Mouse (Mus musculus): ENCODE measurements at regions not wholly inside any gene's neighbourhood (a gene's known extent, or its start where the extent isn't known, plus 50 kb on each side); places are given as distances from the start of the nearest gene placed in this dataset.

- DNase-seq, result no peak
Observed at GRCm38 (mm10) chr4:55134339-55134738, 189.5 kb downstream of the Zfp462 start.

- DNase-seq, result no peak
Observed at GRCm38 (mm10) chr4:55134791-55135190, 189.9 kb downstream of the Zfp462 start.

GRCm38 (mm10) chr4:55136283-55136682 is 191.4 kb downstream of the Zfp462 start:
- no peak for DNase-seq

GRCm38 (mm10) chr4:55137781-55138394 is 193.0 kb downstream of the Zfp462 start:
- no peak for DNase-seq

GRCm38 (mm10) chr4:55141317-55141716 is 196.5 kb downstream of the Zfp462 start:
- no peak for DNase-seq

- no peak for DNase-seq
Observed at GRCm38 (mm10) chr4:55141923-55142732, 197.3 kb downstream of the Zfp462 start.

- DNase-seq, result no peak
Observed at GRCm38 (mm10) chr4:55143400-55143799, 198.6 kb downstream of the Zfp462 start.

GRCm38 (mm10) chr4:55144995-55145394 is 200.1 kb downstream of the Zfp462 start:
- DNase-seq, result no peak

- no peak for DNase-seq
Observed at GRCm38 (mm10) chr4:55145968-55146367, 201.1 kb downstream of the Zfp462 start.

GRCm38 (mm10) chr4:55148380-55148779 is 201.5 kb upstream of the Rad23b start:
- no peak for DNase-seq

- no peak for DNase-seq
Observed at GRCm38 (mm10) chr4:55154556-55154955, 195.3 kb upstream of the Rad23b start.

GRCm38 (mm10) chr4:55158166-55158739 is 191.6 kb upstream of the Rad23b start:
- no peak for DNase-seq

GRCm38 (mm10) chr4:55166266-55166665 is 183.6 kb upstream of the Rad23b start:
- DNase-seq, result no peak

GRCm38 (mm10) chr4:55169063-55169462 is 180.8 kb upstream of the Rad23b start:
- no peak for DNase-seq

GRCm38 (mm10) chr4:55172334-55172891 is 177.4 kb upstream of the Rad23b start:
- DNase-seq, result no peak

- no peak for DNase-seq
Observed at GRCm38 (mm10) chr4:55176026-55176425, 173.8 kb upstream of the Rad23b start.

- no peak for DNase-seq
Observed at GRCm38 (mm10) chr4:55179456-55179855, 170.4 kb upstream of the Rad23b start.

- no peak for DNase-seq
Observed at GRCm38 (mm10) chr4:55183519-55183918, 166.3 kb upstream of the Rad23b start.

GRCm38 (mm10) chr4:55188716-55189115 is 161.1 kb upstream of the Rad23b start:
- no peak for DNase-seq

GRCm38 (mm10) chr4:55190586-55190985 is 159.3 kb upstream of the Rad23b start:
- DNase-seq, result no peak

- DNase-seq, result no peak
Observed at GRCm38 (mm10) chr4:55194061-55194460, 155.8 kb upstream of the Rad23b start.

GRCm38 (mm10) chr4:55194552-55194951 is 155.3 kb upstream of the Rad23b start:
- DNase-seq, result no peak

All from thymus, postnatal 25 days (tissue).